Mouse (Mus musculus) heart, embryonic 13.5 days (tissue): ENCODE data around the gene Gm28047. TPM values are rescaled to one million over a fixed set of nuclear protein-coding genes. Genes with fewer than 3 reads are reported as not detected.

Experiments used
- ATAC-seq: fragments of 200-750 bp; cut with Nextera tagmentation; 2 replicates; pipeline ENCODE4 v1.8.0; 2017; ENCODE audit warnings: moderate TSS enrichment; ENCODE audit not compliant: insufficient number of reproducible peaks, low FRiP score, low TSS enrichment; ENCODE audit errors: extremely low read depth
- H3K27ac ChIP-seq: fragments of 300-500 bp; sonication (generic); replicated peaks from 2 replicates; pipeline ENCODE4 v1.5.1; 2015; ENCODE audit warnings: moderate library complexity, mild to moderate bottlenecking, inconsistent platforms
- H3K27me3 ChIP-seq: fragments of 300-500 bp; sonication (generic); replicated peaks from 2 replicates; pipeline ENCODE4 v1.6.1; 2015; ENCODE audit warnings: mild to moderate bottlenecking, inconsistent platforms
- H3K36me3 ChIP-seq: fragments of 300-500 bp; sonication (generic); 2 replicates; pipeline ENCODE4 v1.6.1; 2015; ENCODE audit warnings: mild to moderate bottlenecking, inconsistent platforms
- H3K4me1 ChIP-seq: fragments of 300-500 bp; sonication (generic); 2 replicates; pipeline ENCODE4 v1.6.1; 2015; ENCODE audit warnings: inconsistent platforms
- H3K4me2 ChIP-seq: fragments of 300-500 bp; sonication (generic); 2 replicates; pipeline ENCODE4 v1.6.1; 2015; ENCODE audit warnings: inconsistent platforms, mild to moderate bottlenecking, moderate library complexity
- H3K4me3 ChIP-seq: fragments of 300-500 bp; sonication (generic); 2 replicates; pipeline ENCODE4 v1.5.1; 2015; ENCODE audit warnings: moderate library complexity, mild to moderate bottlenecking, inconsistent platforms
- H3K9ac ChIP-seq: fragments of 300-500 bp; sonication (generic); 2 replicates; pipeline ENCODE4 v1.6.1; 2015; ENCODE audit warnings: inconsistent platforms, mild to moderate bottlenecking, moderate library complexity
- H3K9me3 ChIP-seq: fragments of 300-500 bp; sonication (generic); 2 replicates; pipeline ENCODE4 v1.6.1; 2016; ENCODE audit warnings: inconsistent platforms
- WGBS: fragments of 180-500 bp; shearing (Covaris S2); methylation state at CpG from one replicate; pipeline ENCODE4 v1.1.7; 2015; ENCODE audit warnings: mixed read lengths; 5-methylcytosine and 5-hydroxymethylcytosine counted together
- polyA plus RNA-seq: library from polyadenylated mRNA; unstranded; fragments of >200 nt; fragmentation: Nextera tagmentation; extraction: Ambion mirVana; gene quantifications from 2 replicates; pipeline ENCODE4 v1.2.1, GENCODE M21; 2015

Gm28047 gene
- polyA plus RNA-seq, 1 experiment from 2014 or later: not detected

DNA sequence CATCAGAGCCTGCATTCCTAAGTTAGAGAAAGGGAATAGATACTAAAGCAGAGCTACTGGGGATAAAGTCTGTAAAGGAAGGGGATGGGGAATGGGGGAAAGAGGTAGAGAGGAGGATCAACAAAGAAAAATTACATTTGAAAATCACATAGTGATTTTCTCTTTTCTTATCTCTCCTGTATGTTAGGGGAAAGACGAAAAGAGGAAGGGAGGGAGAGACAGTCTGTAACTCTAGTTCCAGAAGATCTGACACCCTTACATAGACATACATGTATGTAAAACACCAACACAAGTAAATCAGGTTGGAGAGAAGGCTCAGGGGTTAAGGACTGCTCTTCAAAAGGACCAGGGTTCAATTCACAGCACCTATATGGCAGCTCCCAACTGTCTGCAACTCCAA, 43.7 kb downstream of the Gm28047 start:
- no peaks in the 10 kb centered on the region for H3K27me3 ChIP-seq
- peaks cover 23% of the 10 kb centered on the region for H3K36me3 ChIP-seq
- no peak overlapping the region for H3K4me3 ChIP-seq
- H3K27ac ChIP-seq: no peak overlapping the region
- H3K9ac ChIP-seq: no peak overlapping the region
- no peaks in the 10 kb centered on the region for H3K9me3 ChIP-seq
- 0 out of 2 replicates have a peak, but pooled peaks cover 3% of the 10 kb centered on the region for H3K4me1 ChIP-seq
- no peak for ATAC-seq
- 89% methylated on average over 1 of the region's 1 CpGs for WGBS
- no peak overlapping the region for H3K4me2 ChIP-seq

DNA sequence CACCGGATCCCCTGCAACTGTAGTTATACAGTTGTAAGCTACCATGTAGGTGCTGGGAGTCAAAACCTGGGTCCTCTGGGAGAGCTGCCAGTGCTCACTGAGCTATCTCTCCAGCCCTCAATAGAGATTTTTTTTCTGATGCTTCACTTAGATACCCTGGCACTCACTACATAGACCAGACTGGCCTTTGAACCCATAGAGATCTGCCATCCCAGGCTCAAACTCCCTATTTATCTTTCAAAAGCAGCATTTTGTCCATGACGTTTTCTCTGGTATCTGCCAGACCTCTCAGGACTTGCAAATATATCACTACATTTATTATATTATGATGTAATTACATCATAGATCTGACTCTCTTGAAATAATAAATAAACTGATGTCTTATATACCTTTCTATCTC, 46.5 kb downstream of the Gm28047 start:
- 0 out of 2 replicates have a peak, but pooled peaks cover 3% of the 10 kb centered on the region for H3K4me1 ChIP-seq
- H3K27ac ChIP-seq: no peak overlapping the region
- no peaks in the 10 kb centered on the region for H3K27me3 ChIP-seq
- ATAC-seq: no peak
- no peak overlapping the region for H3K4me2 ChIP-seq
- H3K9ac ChIP-seq: no peak overlapping the region
- H3K36me3 ChIP-seq: peaks cover 27% of the 10 kb centered on the region
- no peaks in the 10 kb centered on the region for H3K9me3 ChIP-seq
- no peak overlapping the region for H3K4me3 ChIP-seq
- WGBS: 85% methylated on average over 2 of the region's 2 CpGs

DNA sequence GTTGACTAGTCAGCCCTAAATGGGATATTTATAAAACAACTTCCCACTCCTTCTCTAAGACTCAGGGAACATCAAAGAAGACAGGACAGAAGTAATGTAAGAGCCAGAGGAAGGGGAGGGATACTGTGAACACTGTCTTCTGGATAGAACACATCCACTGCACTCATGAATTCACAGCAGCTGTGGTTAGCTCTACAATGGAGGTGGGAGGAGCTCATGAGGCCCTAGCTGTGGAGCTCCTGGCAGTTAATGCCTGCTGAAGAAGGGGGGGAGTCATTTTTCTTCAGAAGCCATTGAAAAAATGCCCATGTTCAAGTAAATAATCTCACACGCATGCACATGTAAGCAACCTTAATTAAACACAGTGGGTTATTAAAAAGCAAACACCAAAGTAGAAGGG, 47.9 kb downstream of the Gm28047 start:
- Histone ChIP-seq H3K36me3 (peaks cover 27% of the 10 kb centered on the region), H3K27me3 (no peaks in the 10 kb centered on the region), H3K4me1 (0 out of 2 replicates have a peak, but pooled peaks cover 3% of the 10 kb centered on the region), H3K27ac (no peak overlapping the region), H3K4me2 (no peak overlapping the region), H3K9me3 (no peaks in the 10 kb centered on the region), H3K9ac (no peak overlapping the region), H3K4me3 (no peak overlapping the region)
- 94% methylated on average over 1 of the region's 1 CpGs for WGBS
- no peak for ATAC-seq

DNA sequence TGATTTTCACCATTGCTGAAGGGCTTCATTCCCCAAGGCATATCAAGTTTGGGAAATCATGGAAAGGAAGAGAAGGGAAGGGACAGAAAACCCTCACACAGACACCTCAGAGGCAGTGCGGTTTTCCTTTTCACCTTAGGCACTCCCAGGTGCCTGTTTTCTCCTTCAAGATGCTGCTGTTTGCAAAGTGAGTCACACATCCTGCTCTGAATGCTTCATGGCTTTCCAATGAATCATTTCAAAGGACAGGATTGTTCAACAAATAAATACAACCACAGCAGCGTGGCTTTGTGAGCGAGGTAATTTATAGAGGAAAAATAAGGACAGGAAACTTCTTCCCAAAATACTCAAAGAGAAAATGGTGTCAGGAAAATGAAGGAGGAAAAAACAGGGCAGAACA, 52.8 kb downstream of the Gm28047 start:
- no peak overlapping the region for H3K4me3 ChIP-seq
- 0 out of 2 replicates have a peak, but pooled peaks cover 3% of the 10 kb centered on the region for H3K4me1 ChIP-seq
- no peak overlapping the region for H3K4me2 ChIP-seq
- H3K9ac ChIP-seq: no peak overlapping the region
- H3K27me3 ChIP-seq: no peaks in the 10 kb centered on the region
- peaks cover 6% of the 10 kb centered on the region for H3K36me3 ChIP-seq
- ATAC-seq: no peak
- WGBS: 73% methylated on average over 3 of the region's 3 CpGs
- H3K27ac ChIP-seq: no peak overlapping the region
- no peaks in the 10 kb centered on the region for H3K9me3 ChIP-seq

DNA sequence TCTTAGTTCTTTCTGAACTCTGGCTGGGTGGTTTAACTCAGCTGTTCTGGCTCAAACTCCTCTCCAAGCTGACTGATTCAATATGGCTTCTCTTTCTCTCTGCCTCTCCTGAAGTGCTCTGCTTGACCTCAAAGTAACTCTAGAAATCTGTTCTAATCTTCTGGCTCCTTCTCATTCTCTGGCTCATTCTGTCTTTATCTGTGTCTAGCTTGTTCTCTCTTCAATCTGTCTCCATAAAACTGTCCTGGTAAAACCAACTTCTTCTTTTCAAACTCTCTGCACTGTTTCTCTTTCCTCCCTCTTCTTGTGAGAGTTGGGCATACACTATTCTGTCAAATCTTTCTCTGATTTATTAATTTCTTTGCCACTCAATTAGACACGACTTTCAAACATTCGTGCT, 57.0 kb downstream of the Gm28047 start:
- WGBS: 85% methylated on average over 2 of the region's 2 CpGs

DNA sequence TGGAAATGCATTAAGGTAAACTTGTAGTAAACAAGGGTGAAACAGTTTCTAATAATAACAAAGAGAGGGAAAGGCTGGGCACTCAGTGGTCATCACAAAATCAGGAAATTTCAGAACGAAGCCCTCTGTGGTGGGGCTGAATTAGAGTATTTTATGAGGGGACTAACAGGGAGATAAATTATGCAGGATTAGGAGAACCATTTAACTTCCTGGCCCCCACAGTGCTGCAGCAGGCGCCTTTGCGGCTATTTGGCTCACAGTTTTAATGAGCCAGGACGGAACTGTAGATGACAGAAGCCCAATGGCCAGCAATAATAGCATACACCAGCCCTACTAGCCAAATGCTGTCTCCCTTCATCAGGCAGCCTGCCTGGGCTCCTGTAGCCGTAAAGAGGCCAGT, 61.2 kb downstream of the Gm28047 start:
- no peak overlapping the region for H3K9ac ChIP-seq
- H3K36me3 ChIP-seq: peaks cover 32% of the 10 kb centered on the region
- ATAC-seq: no peak
- no peaks in the 10 kb centered on the region for H3K27me3 ChIP-seq
- no peaks in the 10 kb centered on the region for H3K9me3 ChIP-seq
- no peak overlapping the region for H3K4me3 ChIP-seq
- no peak overlapping the region for H3K4me2 ChIP-seq
- 91% methylated on average over 5 of the region's 5 CpGs for WGBS
- no peaks in the 10 kb centered on the region; the same call in 1 of the 2 replicates for H3K4me1 ChIP-seq
- no peak overlapping the region for H3K27ac ChIP-seq

More for the DNA sequence above, 57.0 kb downstream of the Gm28047 start:
- Histone ChIP-seq H3K4me2 (no peak overlapping the region), H3K4me3 (no peak overlapping the region), H3K4me1 (no peaks in the 10 kb centered on the region), H3K27me3 (no peaks in the 10 kb centered on the region), H3K9me3 (no peaks in the 10 kb centered on the region), H3K27ac (no peak overlapping the region), H3K36me3 (peaks cover 9% of the 10 kb centered on the region), H3K9ac (no peak overlapping the region)
- ATAC-seq: no peak

DNA sequence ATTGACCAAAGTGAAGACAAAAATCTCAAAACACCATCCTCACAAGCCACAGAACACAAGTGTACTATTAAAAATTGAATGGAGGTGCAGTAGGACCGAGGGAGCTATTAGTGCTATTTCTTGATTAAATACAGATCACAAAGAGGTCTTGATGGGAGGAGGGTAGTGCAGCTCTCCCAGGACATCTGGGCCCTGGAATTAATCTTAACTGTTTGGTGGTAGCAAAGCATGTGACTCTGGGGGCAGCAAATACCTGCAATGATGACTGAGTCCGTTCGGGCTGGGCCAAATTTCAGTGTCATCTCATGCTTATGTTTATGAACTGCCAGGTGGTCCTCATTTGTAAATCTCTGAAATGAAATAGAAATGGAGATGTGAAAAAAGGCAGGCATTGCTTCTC, 61.8 kb downstream of the Gm28047 start:
- Histone ChIP-seq H3K27me3 (no peaks in the 10 kb centered on the region), H3K9me3 (no peaks in the 10 kb centered on the region), H3K4me2 (no peak overlapping the region), H3K27ac (no peak overlapping the region), H3K4me1 (no peaks in the 10 kb centered on the region; the same call in 1 of the 2 replicates), H3K9ac (no peak overlapping the region), H3K4me3 (no peak overlapping the region), H3K36me3 (peaks cover 32% of the 10 kb centered on the region)
- WGBS: 79% methylated on average over 3 of the region's 3 CpGs
- ATAC-seq: no peak

DNA sequence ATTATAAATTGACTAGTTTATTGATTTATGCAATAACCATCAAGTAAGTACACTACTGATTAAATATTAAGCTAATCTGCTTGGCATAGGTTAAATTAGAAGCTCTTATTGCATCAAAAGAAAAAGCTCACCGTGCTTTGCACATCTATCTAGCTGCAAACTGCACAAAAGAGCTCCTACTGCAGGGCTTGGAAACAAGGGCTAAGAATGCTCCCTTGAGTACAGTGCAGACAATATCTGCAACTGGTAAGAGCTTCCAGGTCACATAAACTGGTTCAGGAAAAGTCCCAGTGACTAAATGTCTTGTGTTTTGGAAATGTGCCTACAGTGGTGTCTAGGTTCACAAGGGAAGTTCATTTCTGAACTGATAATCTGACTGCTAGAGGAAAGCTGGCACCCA, 62.4 kb downstream of the Gm28047 start:
- whole genome bisulfite sequencing: 87% methylated on average over 1 of the region's 1 CpGs
- no peak for ATAC-seq
- no peak overlapping the region for H3K9ac ChIP-seq

DNA sequence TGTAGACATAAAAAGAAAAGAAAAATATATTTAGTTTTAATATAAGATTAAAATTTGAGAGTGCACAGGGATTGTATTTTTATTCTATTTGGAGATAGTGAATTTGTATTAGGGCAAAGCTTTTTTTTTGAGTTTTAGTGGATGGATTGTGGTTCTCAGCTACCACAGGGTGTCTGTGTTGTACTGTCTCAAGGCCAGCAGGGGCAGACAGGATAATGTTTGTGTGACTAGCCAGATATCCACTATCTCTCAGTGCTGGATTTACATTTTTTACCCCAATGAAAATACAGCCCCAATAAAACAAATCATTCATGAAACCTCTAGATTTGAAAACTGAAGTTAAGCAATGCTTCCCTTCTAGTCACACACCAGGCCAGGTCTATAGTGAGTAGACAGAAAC, 67.3 kb downstream of the Gm28047 start:
- H3K9ac ChIP-seq: no peak overlapping the region
- H3K27ac ChIP-seq: no peak overlapping the region
- no peak for ATAC-seq
- no peak overlapping the region for H3K4me3 ChIP-seq
- H3K36me3 ChIP-seq: peaks cover 67% of the 10 kb centered on the region
- no peak overlapping the region for H3K4me2 ChIP-seq
- no peaks in the 10 kb centered on the region for H3K9me3 ChIP-seq
- no peaks in the 10 kb centered on the region for H3K27me3 ChIP-seq
- H3K4me1 ChIP-seq: no peaks in the 10 kb centered on the region; the same call in 1 of the 2 replicates

More for the DNA sequence above, 62.4 kb downstream of the Gm28047 start:
- Histone ChIP-seq H3K4me2 (no peak overlapping the region), H3K27me3 (no peaks in the 10 kb centered on the region), H3K27ac (no peak overlapping the region), H3K4me1 (no peaks in the 10 kb centered on the region; the same call in 1 of the 2 replicates), H3K36me3 (peaks cover 32% of the 10 kb centered on the region), H3K4me3 (no peak overlapping the region), H3K9me3 (no peaks in the 10 kb centered on the region)

DNA sequence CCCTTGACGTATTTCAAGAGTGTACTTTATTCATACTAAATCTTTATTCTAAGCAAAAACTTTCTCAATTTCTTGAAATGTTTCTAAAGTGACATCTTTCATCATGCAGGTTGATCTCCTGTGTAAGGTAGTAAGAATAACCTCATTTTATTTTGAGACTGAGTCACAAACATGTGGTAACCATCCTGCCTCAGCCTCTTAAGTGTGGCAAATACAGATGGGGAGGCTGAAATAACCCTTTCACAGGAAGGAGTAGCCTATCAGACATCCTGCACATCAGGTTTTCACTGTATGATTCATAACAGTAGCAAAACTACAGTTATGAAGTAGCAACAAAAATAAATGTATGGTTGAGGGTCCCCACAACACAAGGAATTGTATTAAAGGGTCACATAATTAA, 69.3 kb downstream of the Gm28047 start:
- Histone ChIP-seq H3K4me1 (no peaks in the 10 kb centered on the region; the same call in 1 of the 2 replicates), H3K9ac (no peak overlapping the region), H3K27ac (no peak overlapping the region), H3K27me3 (no peaks in the 10 kb centered on the region), H3K4me3 (no peak overlapping the region), H3K4me2 (no peak overlapping the region), H3K9me3 (no peaks in the 10 kb centered on the region), H3K36me3 (peaks cover 74% of the 10 kb centered on the region)
- 98% methylated on average over 1 of the region's 1 CpGs for WGBS
- ATAC-seq: no peak

DNA sequence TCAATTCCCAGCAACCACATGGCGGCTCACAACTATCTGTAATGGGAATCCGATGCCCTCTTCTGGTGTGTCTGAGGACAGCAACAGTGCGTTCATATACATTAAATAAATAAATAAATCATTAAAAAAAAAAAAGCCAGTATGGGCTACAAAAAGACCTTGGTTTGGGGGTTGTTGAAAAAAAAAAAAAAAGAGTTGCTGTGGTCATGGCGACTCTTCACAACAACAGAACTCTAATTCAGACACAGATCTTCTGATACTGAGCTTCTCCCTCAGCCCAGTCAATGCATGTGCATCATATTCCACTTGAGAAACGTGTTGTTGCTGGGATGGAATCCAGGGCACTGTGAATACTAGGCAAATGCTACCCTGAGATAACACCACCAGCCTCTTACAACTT, 72.3 kb downstream of the Gm28047 start:
- Histone ChIP-seq H3K27me3 (no peaks in the 10 kb centered on the region), H3K4me3 (no peak overlapping the region), H3K4me1 (no peaks in the 10 kb centered on the region), H3K27ac (no peak overlapping the region), H3K9me3 (no peaks in the 10 kb centered on the region), H3K4me2 (no peak overlapping the region), H3K9ac (no peak overlapping the region), H3K36me3 (peaks cover 89% of the 10 kb centered on the region)
- no peak for ATAC-seq
- 95% methylated on average over 5 of the region's 5 CpGs for WGBS

DNA sequence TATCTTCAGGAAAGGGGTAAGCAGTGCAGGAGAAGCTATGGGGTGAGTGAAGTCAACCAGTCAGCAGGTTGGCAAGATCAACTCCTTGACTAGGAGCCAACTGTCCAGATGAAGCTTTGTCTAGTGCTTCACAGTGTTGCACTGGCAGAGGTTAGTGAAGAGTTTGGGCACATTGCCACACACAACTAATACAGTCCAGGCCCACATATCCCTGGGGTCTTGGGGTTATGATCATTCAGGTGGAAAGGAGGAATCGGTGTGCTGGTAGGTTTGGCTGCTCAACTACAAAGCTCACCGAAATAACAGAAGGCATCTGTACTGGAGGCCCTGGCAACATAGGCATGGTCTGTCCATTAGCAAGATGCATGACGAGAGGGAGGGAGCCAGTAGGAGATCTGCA, 77.4 kb downstream of the Gm28047 start:
- Histone ChIP-seq H3K36me3 (peaks cover 90% of the 10 kb centered on the region), H3K4me1 (peaks cover 10% of the 10 kb centered on the region), H3K4me2 (no peak overlapping the region), H3K27ac (0 out of 2 replicates have a peak overlapping the region, but pooled peaks have one; percentile 48), H3K9ac (no peak overlapping the region), H3K27me3 (no peaks in the 10 kb centered on the region), H3K4me3 (no peak overlapping the region), H3K9me3 (no peaks in the 10 kb centered on the region)
- 87% methylated on average over 3 of the region's 3 CpGs for WGBS
- no peak for ATAC-seq
